Mouse (Mus musculus): Measurements from ENCODE around the gene Mob2.

Mob2 gene

GRCm38 (mm10) chr7:142079365-142079764, 18.5 kb upstream of the Mob2 start:
- DNase-seq (ENCODE audit: low spot score) = no peak

- no peak for DNase-seq (ENCODE audit: low spot score)
These were observed 16.3 kb upstream of the Mob2 start for GRCm38 (mm10) chr7:142077138-142077537.

GRCm38 (mm10) chr7:142074146-142074886, 13.5 kb upstream of the Mob2 start:
- no peak for DNase-seq (ENCODE audit: low spot score)

GRCm38 (mm10) chr7:142071717-142072116, 10.9 kb upstream of the Mob2 start:
- DNase-seq (ENCODE audit: low spot score) = no peak

GRCm38 (mm10) chr7:142071212-142071578, 10.3 kb upstream of the Mob2 start:
- DNase-seq (ENCODE audit: low spot score) = no peak

- no peak for DNase-seq (ENCODE audit: low spot score)
These were observed 9.8 kb upstream of the Mob2 start for GRCm38 (mm10) chr7:142070458-142071211.

GRCm38 (mm10) chr7:142068429-142068828, 7.6 kb upstream of the Mob2 start:
- no peak for DNase-seq (ENCODE audit: low spot score)

GRCm38 (mm10) chr7:142060185-142060930, 507 bp downstream of the Mob2 start:
- peak; percentile 9 for DNase-seq (ENCODE audit: low spot score)

GRCm38 (mm10) chr7:142059024-142059423, 1.8 kb downstream of the Mob2 start:
- DNase-seq (ENCODE audit: low spot score) = no peak

GRCm38 (mm10) chr7:142057121-142057520, 3.7 kb downstream of the Mob2 start:
- no peak for DNase-seq (ENCODE audit: low spot score)

GRCm38 (mm10) chr7:142056601-142057061, 4.2 kb downstream of the Mob2 start:
- DNase-seq (ENCODE audit: low spot score) = no peak

- DNase-seq (ENCODE audit: low spot score) = no peak
These were observed 5.4 kb downstream of the Mob2 start for GRCm38 (mm10) chr7:142055431-142055830.

- DNase-seq (ENCODE audit: low spot score) = no peak
These were observed 10.3 kb downstream of the Mob2 start for GRCm38 (mm10) chr7:142050536-142050935.

- DNase-seq (ENCODE audit: low spot score) = no peak
These were observed 14.9 kb downstream of the Mob2 start for GRCm38 (mm10) chr7:142045932-142046331.

GRCm38 (mm10) chr7:142045344-142045743, 15.5 kb downstream of the Mob2 start:
- no peak for DNase-seq (ENCODE audit: low spot score)

- no peak for DNase-seq (ENCODE audit: low spot score)
These were observed 20.1 kb downstream of the Mob2 start for GRCm38 (mm10) chr7:142040756-142041155.

GRCm38 (mm10) chr7:142037553-142038170, 23.2 kb downstream of the Mob2 start:
- DNase-seq (ENCODE audit: low spot score) = no peak

- no peak for DNase-seq (ENCODE audit: low spot score)
These were observed 25.6 kb downstream of the Mob2 start for GRCm38 (mm10) chr7:142035048-142035811.

- no peak for DNase-seq (ENCODE audit: low spot score)
These were observed 26.7 kb downstream of the Mob2 start for GRCm38 (mm10) chr7:142034198-142034597.

- DNase-seq (ENCODE audit: low spot score) = no peak
These were observed 30.8 kb downstream of the Mob2 start for GRCm38 (mm10) chr7:142030073-142030472.

GRCm38 (mm10) chr7:142025926-142026325, 34.9 kb downstream of the Mob2 start:
- no peak for DNase-seq (ENCODE audit: low spot score)

Measured in ovary, postnatal 10 days (tissue).